Mouse (Mus musculus) spleen, adult 2 months (tissue): ENCODE results near the gene 4930539E08Rik.

Source experiments
- CTCF ChIP-seq: fragments of 200-500 bp; IDR thresholded peaks from 2 replicates; pipeline ENCODE4 v1.5.1; 2011; ENCODE audit warnings: mild to moderate bottlenecking, inconsistent platforms; ENCODE audit not compliant: insufficient read depth, insufficient read length, insufficient replicate concordance; ENCODE audit errors: extremely low read depth
- POLR2A ChIP-seq: fragments of 200-500 bp; IDR thresholded peaks from 2 replicates; pipeline ENCODE4 v1.6.1; 2011; ENCODE audit warnings: low read depth, low read length, inconsistent platforms

GRCm38 (mm10) chr17:28948661-28949060 is 33.5 kb upstream of the 4930539E08Rik start:
- TF ChIP-seq CTCF = no peak
- TF ChIP-seq POLR2A = no peak
